Mouse (Mus musculus): Measurements from ENCODE around the gene Axin2.

Axin2 gene

DNA sequence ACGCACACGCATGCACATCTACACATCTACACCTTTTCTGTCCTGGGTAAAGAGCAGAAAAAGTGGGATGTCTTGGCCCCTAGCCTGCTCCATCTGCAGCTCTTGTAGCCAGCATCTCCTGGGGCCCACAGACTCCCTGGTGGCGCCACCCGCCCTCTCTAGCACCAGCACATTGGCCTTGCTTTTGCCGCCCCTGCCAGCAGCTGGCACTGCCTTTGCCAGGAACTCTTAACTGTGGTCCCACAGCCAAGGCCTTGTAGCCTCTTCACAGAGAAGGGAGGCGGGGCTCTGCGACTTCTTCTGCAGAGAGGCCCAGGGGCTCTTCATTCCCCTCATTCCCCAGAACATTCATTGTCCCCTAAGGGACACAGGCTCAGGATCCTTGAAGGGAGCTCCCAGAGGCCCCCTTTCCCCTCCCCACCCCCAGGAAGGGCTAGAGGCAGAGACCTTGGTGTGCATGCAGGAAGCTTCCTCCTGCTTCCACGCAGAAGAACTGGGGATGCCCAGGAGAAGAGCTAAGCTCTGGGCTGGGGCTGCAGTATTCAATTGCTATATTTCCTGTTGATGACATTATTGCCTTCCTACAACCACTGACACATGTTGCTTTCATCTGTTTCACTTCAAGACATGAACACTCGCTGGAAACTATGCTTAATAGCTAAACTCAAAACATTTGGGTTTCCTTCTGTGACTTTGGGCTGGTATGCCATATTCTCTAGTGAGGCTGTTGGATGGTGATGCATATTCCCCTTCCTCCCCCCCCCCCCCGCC is 19.2 kb upstream of the Axin2 start:
- in situ Hi-C loops (cut with MboI; ENCODE audit: low pct_unique_long_range_greater_than_20kb in 1 of 2, low sequenced_read_pairs in 2 of 2, unreplicated experiment in 1 of 2): no loop called here

DNA sequence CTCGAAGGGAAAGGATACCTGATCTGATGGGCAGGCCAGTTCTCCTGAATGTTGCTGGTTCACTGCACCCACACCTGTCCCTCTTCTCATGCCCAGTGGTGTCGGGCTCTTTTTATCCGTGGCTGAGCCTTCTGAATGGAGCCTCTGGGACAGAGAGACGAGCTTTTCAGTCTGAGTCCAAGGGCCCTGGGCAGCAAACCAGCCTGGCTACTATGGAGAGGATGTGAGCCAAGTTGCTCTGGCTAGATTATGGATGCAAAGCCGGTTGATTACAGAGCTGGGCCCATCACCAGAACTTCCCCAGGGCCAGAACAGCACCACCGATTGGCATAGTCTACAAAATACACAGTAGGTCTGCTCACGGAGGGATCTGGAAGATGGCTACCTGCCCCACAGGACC is 18.5 kb upstream of the Axin2 start:
- in situ Hi-C loops (cut with MboI; ENCODE audit: low pct_unique_long_range_greater_than_20kb in 1 of 2, low sequenced_read_pairs in 2 of 2, unreplicated experiment in 1 of 2): no loop called here

- in situ Hi-C loops (cut with MboI; ENCODE audit: low pct_unique_long_range_greater_than_20kb in 1 of 2, low sequenced_read_pairs in 2 of 2, unreplicated experiment in 1 of 2): no loop called here
Observed at GRCm38 (mm10) chr11:108902303-108902702, 17.8 kb upstream of the Axin2 start.

- in situ Hi-C loops (cut with MboI; ENCODE audit: low pct_unique_long_range_greater_than_20kb in 1 of 2, low sequenced_read_pairs in 2 of 2, unreplicated experiment in 1 of 2): no loop called here
Observed at GRCm38 (mm10) chr11:108906590-108907254, 13.4 kb upstream of the Axin2 start.

DNA sequence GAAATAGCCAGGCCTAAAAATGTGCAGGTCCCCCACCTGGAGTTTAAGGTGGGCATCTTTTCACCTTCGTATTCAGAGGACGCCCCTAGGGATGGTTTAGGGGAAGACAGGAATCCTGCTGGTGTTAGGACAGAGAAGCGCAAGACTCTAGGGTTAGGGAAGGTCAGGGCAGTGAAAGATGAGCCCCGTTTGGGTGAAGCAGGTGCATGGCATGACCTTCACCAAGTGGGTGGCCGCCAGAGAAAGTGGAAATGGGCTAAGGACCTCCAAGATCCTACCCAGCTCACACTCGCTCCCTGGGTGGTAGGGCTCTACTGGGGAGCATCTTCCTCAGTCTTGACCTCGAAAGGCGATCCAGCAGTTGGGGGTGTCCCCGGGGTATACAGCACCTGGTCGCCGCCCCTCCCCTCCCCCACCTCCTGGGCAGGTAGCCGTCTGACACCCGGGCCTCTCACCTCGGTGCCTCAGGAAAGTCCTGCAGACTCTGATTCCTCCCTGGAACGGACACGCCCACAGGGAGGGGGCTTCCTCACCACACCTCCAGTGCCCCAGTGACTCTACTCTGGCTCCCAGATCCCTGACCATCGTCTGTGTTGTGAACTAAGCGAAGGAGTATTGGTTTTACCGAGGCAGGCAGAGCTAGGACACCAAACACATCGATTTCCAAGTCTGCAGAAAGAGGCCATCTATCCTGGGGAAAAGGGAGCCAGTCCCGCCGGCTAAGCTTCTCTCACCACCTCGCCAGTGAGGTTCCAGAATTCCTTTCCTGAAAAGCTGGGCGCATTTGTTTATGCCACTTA is 10.6 kb upstream of the Axin2 start:
- in situ Hi-C loops (cut with MboI; ENCODE audit: low pct_unique_long_range_greater_than_20kb in 1 of 2, low sequenced_read_pairs in 2 of 2, unreplicated experiment in 1 of 2): no loop called here

GRCm38 (mm10) chr11:108910328-108910886 is 9.7 kb upstream of the Axin2 start:
- in situ Hi-C loops (cut with MboI; ENCODE audit: low pct_unique_long_range_greater_than_20kb in 1 of 2, low sequenced_read_pairs in 2 of 2, unreplicated experiment in 1 of 2): no loop called here

DNA sequence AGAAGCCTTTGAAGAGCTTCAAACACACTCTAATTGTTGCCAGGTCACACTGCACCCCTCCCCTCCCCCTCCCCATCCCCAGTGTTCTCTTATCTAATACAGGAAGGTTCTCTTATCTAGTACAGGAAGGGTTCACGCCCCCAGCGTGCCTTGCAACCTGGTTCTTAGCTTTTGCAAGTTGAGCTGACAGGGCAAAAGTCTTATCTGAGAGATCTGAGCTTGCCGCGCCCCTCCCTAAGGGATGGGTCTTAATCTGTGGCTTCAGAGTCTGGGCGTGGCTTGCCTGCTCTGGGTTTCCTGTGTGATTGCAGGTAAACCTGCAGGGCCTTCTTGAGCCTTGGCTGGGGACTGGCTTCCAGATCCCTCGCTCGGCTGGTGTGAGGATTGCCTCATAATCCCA is 9.2 kb upstream of the Axin2 start:
- in situ Hi-C loops (cut with MboI; ENCODE audit: low pct_unique_long_range_greater_than_20kb in 1 of 2, low sequenced_read_pairs in 2 of 2, unreplicated experiment in 1 of 2): no loop called here

DNA sequence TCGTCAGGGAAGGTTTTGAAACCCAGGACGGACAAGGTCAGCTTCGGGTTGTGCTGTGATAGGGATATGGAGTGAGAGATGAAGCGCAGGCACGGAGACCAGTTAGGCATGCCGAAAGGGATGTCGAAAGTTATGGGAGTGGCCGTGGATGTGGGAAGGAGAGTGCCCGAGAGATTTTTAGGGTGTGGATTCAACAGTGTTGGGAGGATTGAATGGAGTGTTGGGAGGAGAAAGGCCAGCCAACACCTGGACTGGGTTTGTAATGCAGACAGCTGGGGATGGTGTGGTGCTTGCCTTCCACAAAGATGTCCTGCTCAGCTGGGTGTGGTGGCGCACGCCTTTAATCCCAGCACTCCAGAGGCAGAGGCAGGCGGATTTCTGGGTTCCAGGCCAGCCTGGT is 8.0 kb upstream of the Axin2 start:
- in situ Hi-C loops (cut with MboI; ENCODE audit: low pct_unique_long_range_greater_than_20kb in 1 of 2, low sequenced_read_pairs in 2 of 2, unreplicated experiment in 1 of 2): no loop called here

GRCm38 (mm10) chr11:108917422-108918324 is 2.5 kb upstream of the Axin2 start:
- in situ Hi-C loops (cut with MboI; ENCODE audit: low pct_unique_long_range_greater_than_20kb in 1 of 2, low sequenced_read_pairs in 2 of 2, unreplicated experiment in 1 of 2): no loop called here

- in situ Hi-C loops (cut with MboI; ENCODE audit: low pct_unique_long_range_greater_than_20kb in 1 of 2, low sequenced_read_pairs in 2 of 2, unreplicated experiment in 1 of 2): no loop called here
Observed at GRCm38 (mm10) chr11:108920636-108921505, 722 bp downstream of the Axin2 start.

DNA sequence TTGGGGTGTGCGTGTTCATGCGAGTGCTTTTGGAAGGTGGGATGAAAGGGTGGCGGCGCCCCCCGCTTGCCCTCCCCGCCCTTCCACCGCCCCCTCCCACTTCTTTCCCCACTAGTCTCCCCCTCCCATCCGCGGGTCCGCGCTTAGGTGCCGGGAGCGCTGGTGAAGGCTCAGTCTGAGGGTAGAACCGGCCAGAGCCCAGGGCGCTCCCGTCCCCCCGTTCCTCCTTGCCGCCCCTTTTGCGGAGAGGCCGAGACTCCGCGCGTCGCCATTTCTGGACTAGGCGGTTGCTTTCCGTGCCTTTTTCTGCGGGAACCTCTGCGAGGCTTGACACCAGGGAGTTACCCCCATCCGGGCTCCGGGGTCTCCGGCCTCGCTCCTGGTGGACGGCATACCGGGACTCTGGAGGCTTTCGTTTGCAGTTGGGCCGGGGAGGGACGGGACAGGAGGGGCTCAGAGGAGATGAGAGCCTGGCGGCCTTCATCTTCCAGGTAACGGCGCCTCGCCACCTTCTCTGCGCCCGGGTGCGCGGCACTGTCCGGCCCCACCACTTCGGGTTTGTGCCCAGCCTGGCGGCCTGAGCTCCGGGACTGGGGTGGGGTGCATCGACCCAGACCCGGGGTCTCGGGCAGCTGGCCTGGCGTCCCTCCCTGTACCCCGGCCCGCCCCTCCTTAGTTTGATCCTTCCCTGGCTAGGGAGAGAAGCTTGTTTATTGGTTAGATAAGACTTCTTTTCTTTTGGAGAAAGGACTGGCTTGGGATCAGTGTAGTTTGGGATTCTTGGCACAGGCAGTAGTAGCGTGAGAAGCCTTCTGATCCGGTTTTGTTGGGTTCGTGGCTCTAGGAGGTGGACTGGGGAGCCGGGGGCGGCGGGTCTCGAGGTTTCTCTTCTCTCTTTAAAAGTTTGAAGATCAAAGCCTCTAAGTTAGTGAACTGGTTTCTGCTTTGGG is 1.6 kb downstream of the Axin2 start:
- in situ Hi-C loops (cut with MboI; ENCODE audit: low pct_unique_long_range_greater_than_20kb in 1 of 2, low sequenced_read_pairs in 2 of 2, unreplicated experiment in 1 of 2): no loop called here

DNA sequence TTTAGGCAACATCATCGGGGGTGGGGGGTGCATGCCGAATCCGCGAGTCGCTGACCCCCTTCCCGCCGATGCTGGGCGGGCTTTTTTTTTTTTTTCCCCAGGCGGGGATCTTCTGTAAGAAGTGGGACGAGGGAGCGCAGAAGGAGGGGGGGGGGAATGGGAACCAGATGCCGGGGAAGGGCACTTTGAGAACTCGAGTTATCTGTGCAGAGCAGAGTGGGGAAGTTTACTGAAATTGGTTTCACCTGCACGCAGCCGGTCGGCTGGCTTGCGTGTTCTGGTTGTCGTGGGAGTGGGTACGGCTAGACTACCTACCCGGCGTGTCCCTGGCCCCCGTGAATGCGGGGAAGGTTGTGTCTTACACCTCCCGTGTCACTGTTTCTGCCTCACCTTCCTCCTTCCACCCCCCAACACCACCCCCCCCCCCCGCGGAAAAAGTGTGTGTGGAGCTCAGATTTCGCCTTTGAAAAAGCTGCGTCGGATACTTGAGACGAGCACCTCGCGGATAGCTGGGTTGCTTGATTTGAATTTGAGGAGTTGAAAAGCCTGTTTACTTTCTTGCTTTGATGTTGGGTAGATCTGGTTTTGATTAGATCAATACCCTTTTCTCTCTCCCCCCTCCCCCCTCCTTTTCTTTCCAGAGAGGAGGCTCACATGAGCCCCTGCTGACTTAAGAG is 2.5 kb downstream of the Axin2 start:
- in situ Hi-C loops (cut with MboI; ENCODE audit: low pct_unique_long_range_greater_than_20kb in 1 of 2, low sequenced_read_pairs in 2 of 2, unreplicated experiment in 1 of 2): no loop called here

- in situ Hi-C loops (cut with MboI; ENCODE audit: low pct_unique_long_range_greater_than_20kb in 1 of 2, low sequenced_read_pairs in 2 of 2, unreplicated experiment in 1 of 2): no loop called here
Observed at GRCm38 (mm10) chr11:108923188-108923575, 3.0 kb downstream of the Axin2 start.

- in situ Hi-C loops (cut with MboI; ENCODE audit: low pct_unique_long_range_greater_than_20kb in 1 of 2, low sequenced_read_pairs in 2 of 2, unreplicated experiment in 1 of 2): no loop called here
Observed at GRCm38 (mm10) chr11:108923781-108924180, 3.6 kb downstream of the Axin2 start.

- in situ Hi-C loops (cut with MboI; ENCODE audit: low pct_unique_long_range_greater_than_20kb in 1 of 2, low sequenced_read_pairs in 2 of 2, unreplicated experiment in 1 of 2): no loop called here
Observed at GRCm38 (mm10) chr11:108924346-108924745, 4.2 kb downstream of the Axin2 start.

- in situ Hi-C loops (cut with MboI; ENCODE audit: low pct_unique_long_range_greater_than_20kb in 1 of 2, low sequenced_read_pairs in 2 of 2, unreplicated experiment in 1 of 2): no loop called here
Observed at GRCm38 (mm10) chr11:108925202-108925601, 5.1 kb downstream of the Axin2 start.

All from mouse embryonic stem cell (cell line).